Mouse (Mus musculus) kidney, adult 18-20 months (tissue): ENCODE data around the gene Tmem223.
"Not testable (repeated sequence)": the region's sequence is repeated elsewhere in the genome, so short reads cannot be mapped to it uniquely, and the experiment has no call there.

ENCODE experiments used
- DNase-seq: peaks from one replicate; pipeline ENCODE4 v3.0.0; 2021

Tmem223 gene

DNA sequence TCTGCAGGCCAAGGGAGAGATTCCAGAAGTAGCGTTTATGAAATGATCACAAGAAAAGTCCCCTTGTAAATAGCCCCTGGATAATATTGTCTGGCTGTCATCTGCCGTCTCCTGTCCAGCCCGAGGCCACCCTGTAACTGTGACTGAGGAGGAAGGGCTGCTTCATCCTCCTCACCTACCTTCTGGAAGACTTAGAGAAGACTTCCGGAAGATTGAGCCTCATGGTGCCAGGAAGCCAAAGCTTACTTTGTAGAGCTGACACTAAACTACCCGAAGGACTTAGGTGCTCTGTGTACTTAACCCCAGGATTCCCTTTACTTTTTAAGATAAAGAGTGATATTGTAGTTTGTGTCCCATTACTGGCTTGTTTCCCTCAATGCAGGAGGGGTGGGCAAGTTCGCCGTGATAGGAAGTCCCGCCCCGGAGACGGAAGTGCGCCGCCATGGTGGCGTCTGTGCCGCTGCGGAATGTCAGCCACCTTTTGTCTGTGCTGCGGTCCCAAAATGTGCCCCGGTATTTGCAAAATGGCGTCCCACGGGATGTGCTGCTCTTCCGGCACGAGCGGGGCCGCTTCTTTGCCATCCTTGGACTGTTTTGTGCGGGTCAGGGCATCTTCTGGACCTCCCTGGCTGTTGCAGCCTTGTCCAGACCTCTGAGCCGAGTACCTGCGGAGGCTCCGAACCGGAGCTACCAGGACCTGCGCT, at the start of gene Tmem223:
Tmem223 (plus strand) TSS at position 430 of the 704 bp plus-strand sequence.
- DNase-seq, result peak; percentile 83

DNA sequence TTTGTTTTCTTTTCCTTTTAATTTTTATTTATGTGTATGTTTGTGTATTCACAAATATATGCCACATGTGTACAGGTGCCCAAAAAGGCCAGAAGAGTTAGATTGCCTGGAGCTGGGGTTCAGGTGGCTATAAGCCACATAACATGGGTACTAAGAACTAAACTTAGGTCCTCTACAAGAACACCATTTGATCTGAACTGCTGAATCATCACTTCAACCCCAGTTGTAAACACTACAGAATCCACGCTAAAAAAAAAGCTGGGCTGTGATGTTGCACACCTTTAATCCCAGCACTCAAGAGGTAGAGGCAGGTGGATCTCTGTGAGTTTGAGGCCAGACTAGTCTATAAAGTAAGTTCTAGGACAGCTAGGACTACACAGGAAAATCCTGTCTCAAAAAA, 49.4 kb upstream of the Tmem223 start:
- DNase-seq, result no peak

GRCm38 (mm10) chr19:8722021-8722420, 48.8 kb upstream of the Tmem223 start:
- DNase-seq, result no peak

GRCm38 (mm10) chr19:8722559-8722906, 48.3 kb upstream of the Tmem223 start:
- DNase-seq, result no peak

- peak; percentile 96 for DNase-seq
Observed at GRCm38 (mm10) chr19:8722907-8723573, 47.8 kb upstream of the Tmem223 start, which contains the start of gene Slc3a2. Slc3a2 (minus strand) TSS chr19:8723369.

DNA sequence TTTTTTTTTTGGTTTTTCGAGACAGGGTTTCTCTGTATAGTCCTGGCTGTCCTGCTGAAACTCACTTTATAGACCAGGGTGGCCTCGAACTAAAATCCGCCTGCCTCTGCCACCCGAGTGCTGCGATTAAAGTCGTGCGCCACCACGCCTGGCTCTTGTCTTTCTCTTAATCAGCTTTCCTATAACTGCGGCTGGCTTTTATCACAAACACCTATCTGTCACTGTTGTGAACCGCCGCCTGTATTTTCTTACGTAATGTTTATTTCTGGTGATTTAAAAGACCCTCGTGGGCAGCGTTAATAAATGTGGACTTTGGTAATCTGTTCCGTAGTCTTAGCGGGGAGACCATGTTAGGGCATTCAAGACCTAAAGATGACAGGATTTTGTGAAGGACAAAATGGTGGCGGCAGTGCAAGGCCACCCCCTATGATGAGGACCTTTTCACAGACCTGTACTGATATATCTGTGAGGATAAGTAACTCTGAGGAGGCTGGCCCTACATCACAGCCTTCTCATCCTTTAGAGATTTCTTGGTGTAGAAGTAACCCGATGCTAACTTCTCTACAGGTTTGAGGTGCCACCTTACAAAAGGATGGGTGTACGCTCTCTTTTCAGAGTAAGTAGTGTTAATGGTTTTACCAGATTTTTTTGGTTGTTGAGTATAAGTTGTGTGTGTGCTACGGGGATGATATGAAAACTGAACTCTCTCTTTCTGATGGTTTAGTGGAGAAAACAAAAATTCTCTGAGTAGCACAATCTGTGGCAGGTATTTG, 47.0 kb upstream of the Tmem223 start:
- DNase-seq, result no peak

DNA sequence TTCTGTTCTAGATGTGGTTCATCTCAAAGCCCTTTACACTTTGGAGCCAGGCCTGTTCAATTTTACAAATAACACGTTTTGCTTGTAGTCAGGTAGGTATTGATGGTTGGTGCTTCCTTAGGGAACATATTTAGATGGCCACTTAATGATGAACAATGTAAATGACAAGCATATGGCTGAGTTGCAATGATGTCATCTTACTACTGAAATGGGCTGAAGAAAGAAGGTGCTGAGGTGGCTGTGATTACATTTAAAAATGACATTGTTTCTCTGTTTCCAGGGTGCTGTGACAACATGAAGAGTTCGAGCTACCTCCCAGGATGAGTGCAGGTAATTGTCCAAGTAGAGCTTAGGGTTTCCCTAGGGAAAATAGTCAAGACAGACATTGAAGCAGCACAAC, 46.4 kb upstream of the Tmem223 start:
- DNase-seq, result no peak

DNA sequence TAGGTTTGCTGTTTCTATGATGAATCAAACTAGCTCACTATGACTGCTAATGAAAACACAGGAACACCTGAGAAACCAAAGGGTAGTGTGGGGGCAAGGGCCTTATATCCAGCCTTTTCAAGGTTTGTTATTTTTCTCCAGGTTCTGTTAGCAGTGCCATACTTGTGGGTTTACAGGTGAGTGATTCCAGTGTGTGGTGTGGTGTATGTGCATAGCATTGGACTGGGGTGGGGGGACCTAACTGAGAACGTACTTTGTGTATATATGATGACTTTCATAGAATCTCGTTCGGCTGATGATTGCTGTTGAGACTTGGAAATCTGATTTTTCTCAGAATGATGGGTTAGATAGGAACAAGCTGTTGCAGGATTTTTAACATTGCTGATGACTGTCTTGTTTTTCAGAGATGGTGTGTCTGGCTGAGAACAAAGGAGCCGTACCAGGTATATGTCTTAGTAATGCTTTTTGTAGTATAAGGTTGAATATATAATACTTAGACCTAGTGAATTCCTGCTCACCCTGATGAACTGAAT, 45.6 kb upstream of the Tmem223 start:
- DNase-seq, result no peak

DNA sequence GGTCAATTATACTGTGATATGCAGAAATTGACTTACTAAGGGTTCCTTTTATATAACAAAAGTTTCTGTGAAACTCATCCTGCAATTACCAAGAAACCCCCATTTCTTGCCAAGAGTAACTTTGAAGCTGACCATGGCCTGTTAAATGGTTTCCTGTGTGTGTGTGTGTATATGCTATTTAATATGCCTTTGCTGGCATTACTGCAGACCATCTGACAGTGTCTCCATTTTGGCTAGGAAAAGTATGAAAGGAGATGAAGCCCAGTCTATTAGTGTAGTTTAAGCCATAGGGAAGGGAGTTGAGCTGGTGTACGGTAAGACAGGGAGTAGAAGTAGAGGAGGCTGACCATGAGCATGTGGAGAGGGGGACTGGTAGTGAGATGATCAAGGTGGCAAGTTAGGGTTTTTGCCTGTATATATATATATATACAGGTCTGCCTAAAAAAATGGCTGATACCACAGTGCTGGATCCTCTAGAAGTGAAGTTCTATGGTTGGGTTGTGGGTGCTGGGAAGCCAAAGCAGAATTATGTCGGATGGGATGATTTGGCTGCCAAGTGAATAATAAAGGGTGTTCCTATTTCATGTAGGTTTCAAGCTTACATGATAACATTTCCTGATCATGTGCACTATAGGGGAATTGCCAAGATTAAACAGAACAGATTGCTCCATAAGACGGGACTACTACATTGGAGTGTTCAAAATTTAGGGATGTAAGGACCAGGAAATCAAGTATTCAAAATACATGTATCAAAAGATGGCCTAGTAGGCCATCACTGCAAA, 44.0 kb upstream of the Tmem223 start:
- no peak for DNase-seq

GRCm38 (mm10) chr19:8727495-8728114, 43.2 kb upstream of the Tmem223 start:
- no peak for DNase-seq

- not testable (repeated sequence) for DNase-seq
Observed at GRCm38 (mm10) chr19:8728335-8729099, 42.3 kb upstream of the Tmem223 start.

- no peak for DNase-seq
Observed at GRCm38 (mm10) chr19:8734334-8734733, 36.5 kb upstream of the Tmem223 start.

- DNase-seq, result peak; percentile 96
Observed at GRCm38 (mm10) chr19:8735389-8736159, 35.2 kb upstream of the Tmem223 start, which contains the start of gene Wdr74. Wdr74 (plus strand) TSS chr19:8735827.

- no peak for DNase-seq
Observed at GRCm38 (mm10) chr19:8736160-8736467, 34.7 kb upstream of the Tmem223 start.

- no peak for DNase-seq
Observed at GRCm38 (mm10) chr19:8738911-8739310, 31.9 kb upstream of the Tmem223 start.

DNA sequence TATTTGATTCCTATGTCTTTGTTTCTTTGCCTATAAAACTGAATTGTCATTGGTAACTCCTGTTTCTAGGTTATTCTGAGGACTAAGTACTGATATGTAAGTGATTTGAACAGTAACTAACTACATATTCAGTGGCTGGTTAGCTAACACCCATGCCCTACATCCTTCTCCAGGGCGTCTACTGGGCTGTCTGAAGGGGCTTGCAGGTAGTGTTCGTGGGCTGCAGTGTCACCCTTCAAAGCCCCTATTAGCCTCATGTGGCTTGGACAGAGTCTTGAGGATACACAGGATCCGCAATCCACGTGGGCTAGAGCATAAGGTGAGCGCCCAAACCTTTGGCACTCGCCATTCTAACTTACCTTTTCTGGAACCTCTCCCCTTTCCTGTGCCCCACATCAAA, 31.1 kb upstream of the Tmem223 start:
- DNase-seq, result no peak

GRCm38 (mm10) chr19:8740603-8741002, 30.2 kb upstream of the Tmem223 start, which contains the start of gene 1700092M07Rik:
1700092M07Rik (plus strand) TSS chr19:8740718.
- DNase-seq, result no peak

DNA sequence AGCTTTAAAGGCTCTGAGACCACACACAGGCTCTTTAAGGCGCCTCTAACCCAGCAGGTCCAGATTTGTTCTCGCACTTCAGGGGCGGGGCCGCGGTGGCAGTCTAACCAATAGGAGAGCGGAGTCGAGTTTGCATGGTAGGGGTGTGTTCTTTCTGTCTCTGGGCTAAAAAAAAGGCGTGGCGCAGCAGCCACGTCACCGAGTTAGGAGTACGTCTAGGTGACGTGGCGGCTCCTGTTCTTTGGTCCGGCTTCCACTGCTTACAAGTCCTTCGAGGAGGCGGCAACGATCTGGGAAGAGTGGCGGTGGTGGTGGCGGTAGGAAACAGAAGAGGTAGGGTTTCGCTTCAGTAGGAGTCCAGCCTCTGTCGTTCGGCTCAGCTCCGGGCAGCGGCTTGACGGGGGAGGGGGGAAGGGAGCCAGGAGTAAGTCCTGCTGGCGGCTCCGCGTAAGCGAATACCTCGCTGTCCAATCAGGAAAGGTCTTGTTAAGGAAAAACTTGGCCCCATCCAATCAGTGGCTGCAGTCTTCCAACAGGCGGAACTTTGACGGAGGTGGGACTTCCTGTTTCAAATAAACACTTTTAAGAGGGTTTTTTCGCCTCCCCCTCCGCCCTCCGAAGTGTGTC, 29.4 kb upstream of the Tmem223 start, which contains the start of gene Stx5a:
Stx5a (plus strand) TSS at position 171 of the 627 bp plus-strand sequence.
- peak; percentile 97 for DNase-seq

DNA sequence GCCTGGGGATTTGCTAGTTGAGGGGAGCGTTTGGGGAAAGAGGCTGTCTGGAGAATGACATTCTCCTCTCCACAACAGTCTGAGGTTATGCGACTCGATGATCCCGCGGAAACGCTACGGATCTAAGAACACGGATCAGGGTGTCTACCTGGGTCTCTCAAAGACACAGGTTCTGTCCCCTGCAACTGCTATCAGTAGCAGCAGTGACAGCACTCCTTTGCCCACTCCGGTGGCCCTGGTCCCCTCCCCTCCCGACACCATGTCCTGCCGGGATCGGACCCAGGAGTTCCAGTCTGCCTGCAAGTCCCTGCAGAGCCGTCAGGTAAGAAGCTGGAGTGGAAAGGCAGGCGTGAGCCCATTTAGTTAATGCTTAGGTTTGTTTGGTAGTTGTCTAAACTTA, 28.6 kb upstream of the Tmem223 start:
- DNase-seq, result no peak

- DNase-seq, result no peak
Observed at GRCm38 (mm10) chr19:8745382-8745781, 25.4 kb upstream of the Tmem223 start.
